9 mouse cellular contexts compared by ENCODE assay signal in the genomic region with DNA sequence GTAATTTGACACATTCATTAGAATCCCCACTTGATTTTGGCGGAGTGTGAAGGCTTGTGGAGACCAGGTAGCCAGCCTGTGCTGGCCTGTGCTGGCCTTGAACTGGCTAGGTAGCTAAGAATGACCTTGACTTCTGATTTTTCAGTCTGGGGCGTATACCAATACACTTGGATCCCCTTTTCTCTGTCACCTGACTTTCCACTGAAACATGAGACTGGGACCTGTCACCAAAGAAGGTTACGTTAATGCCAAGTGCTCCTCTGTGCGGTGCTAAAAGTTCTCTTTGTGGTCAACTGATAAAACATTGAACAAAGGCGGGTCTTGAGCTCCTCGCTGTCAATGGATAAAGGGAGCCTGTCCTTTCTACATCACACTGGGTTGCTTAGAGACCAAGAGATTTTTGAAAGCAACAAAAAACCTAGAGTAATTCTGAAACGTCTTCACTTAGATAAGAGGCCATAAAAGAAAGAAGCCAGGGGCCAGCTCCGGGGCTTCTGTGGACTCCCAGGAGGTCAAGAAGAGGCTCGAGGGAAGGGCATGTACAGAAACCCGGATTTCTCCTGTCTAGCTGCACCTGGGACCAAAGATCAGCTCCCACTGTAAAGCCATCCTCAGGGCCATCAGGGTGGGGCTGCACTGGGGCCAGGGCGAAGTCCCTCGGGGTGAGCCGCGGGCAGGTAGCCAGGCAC.
DNase-seq lines count a peak whose midpoint lies in the region; ATAC-seq and TF ChIP-seq lines count a peak whose summit lies in the region.
"Had no signal": no experiment of that assay in that cellular context is flagged by ENCODE, and none has a peak within 500 bp of the region (broad histone marks: within the 10 kb centered on the region; RNA-seq: fewer than 3 reads in every experiment).

No protein-coding gene starts in this region.

- no peak for DNase-seq in frontal cortex, postnatal 14 days (ENCODE audit: low spot score in 2 of 2)
- DNase-seq in induced T-regulatory cell, adult 2 months (ENCODE audit: low read depth): peak; percentile 65
- no peak for DNase-seq in liver, postnatal 0 days
- DNase-seq in B cell, adult 2 months: no peak
- no peak for DNase-seq in adrenal gland, adult 18-20 months (ENCODE audit: low spot score in 2 of 2)

- H3K4me2 ChIP-seq in embryonic facial prominence, embryonic 13.5 days: peak overlapping the region; percentile 82
- H3K4me2 ChIP-seq in liver, postnatal 0 days (ENCODE audit: low read depth, low read length): peak overlapping the region; percentile 76

- WGBS in embryonic facial prominence, embryonic 13.5 days: 13% methylated on average over 14 of the region's 14 CpGs
- WGBS in liver, postnatal 0 days (ENCODE audit: insufficient replicate concordance): 15% methylated on average over 14 of the region's 14 CpGs

- TF ChIP-seq EP300 in liver, postnatal 0 days (IDR thresholded peaks at IDR 0.05; ENCODE audit: low read depth): no peak

- H3K4me1 ChIP-seq in embryonic facial prominence, embryonic 13.5 days: peaks cover 20% of the 10 kb centered on the region
- peaks cover 35% of the 10 kb centered on the region for H3K4me1 ChIP-seq in liver, postnatal 0 days (ENCODE audit: insufficient read depth)

- peak overlapping the region; percentile 61 for H3K9ac ChIP-seq in embryonic facial prominence, embryonic 13.5 days
- H3K9ac ChIP-seq in liver, postnatal 0 days (replicated peaks): peak overlapping the region; percentile 39

- H3K9me3 ChIP-seq in embryonic facial prominence, embryonic 13.5 days: no peaks in the 10 kb centered on the region
- H3K9me3 ChIP-seq in liver, postnatal 0 days (ENCODE audit: low read length): no peaks in the 10 kb centered on the region

- peak overlapping the region; percentile 40 for H3K4me3 ChIP-seq in embryonic facial prominence, embryonic 13.5 days
- peak overlapping the region; percentile 35 for H3K4me3 ChIP-seq in liver, postnatal 0 days (ENCODE audit: low read depth, low read length)

- no peaks in the 10 kb centered on the region for H3K36me3 ChIP-seq in embryonic facial prominence, embryonic 13.5 days
- H3K36me3 ChIP-seq in liver, postnatal 0 days (replicated peaks; ENCODE audit: insufficient read depth, low read length): no peaks in the 10 kb centered on the region

- no peak overlapping the region for H3K27ac ChIP-seq in embryonic facial prominence, embryonic 13.5 days
- peak overlapping the region; percentile 53 for H3K27ac ChIP-seq in liver, postnatal 0 days (ENCODE audit: low read depth)
- H3K27ac ChIP-seq: macrophage had no signal

- no peak for TF ChIP-seq CTCF in liver, postnatal 0 days (IDR thresholded peaks at IDR 0.05; ENCODE audit: low read depth)

- peak; percentile 35; the same call in 1 of the 2 replicates for ATAC-seq in frontal cortex, adult (ENCODE audit: low TSS enrichment)
- no peak for ATAC-seq in embryonic facial prominence, embryonic 13.5 days (ENCODE audit: insufficient number of reproducible peaks, insufficient read depth, low FRiP score, low TSS enrichment, low read depth)
- ATAC-seq in liver, postnatal 0 days: no peak
- ATAC-seq in activated CD4-positive, CD25-positive, alpha-beta regulatory T cell, adult 4 months: no peak

- H3K27me3 ChIP-seq in embryonic facial prominence, embryonic 13.5 days: peaks cover 15% of the 10 kb centered on the region; the same call in 1 of the 2 replicates
- no peaks in the 10 kb centered on the region for H3K27me3 ChIP-seq in liver, postnatal 0 days (ENCODE audit: insufficient read depth, low read length)
